9 mouse cellular contexts compared by ENCODE assay signal in the genomic region with DNA sequence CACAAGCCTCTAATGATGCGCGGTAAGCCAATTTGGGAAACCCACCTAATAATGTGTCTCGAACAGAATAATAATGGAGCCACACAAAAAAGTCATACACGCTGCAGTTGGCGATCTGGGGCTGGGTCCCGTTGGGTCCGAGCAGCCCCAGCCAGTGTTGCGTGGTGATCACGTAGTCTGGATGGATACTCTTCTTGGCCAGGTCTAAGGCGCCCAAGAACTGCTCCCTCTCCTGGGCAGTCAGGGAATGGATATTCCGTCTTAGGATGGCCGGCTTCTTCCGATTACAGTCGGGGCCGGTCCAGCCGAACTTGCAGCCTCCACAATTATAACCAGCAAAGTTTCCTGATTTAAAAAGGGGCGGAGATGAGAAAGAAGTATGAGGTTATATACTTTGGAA. TPM values are rescaled to one million over a fixed set of nuclear protein-coding genes. Genes with fewer than 3 reads are reported as not detected.
A peak's percentile ranks its signal among the peaks of the same experiment; 100 is the strongest.
DNase-seq lines count a peak whose midpoint lies in the region; ATAC-seq and TF ChIP-seq lines count a peak whose summit lies in the region.
"Had no signal": no experiment of that assay in that cellular context is flagged by ENCODE, and none has a peak within 500 bp of the region (broad histone marks: within the 10 kb centered on the region; RNA-seq: fewer than 3 reads in every experiment).

No protein-coding gene starts in this region.

- no peak overlapping the region for H3K9ac ChIP-seq in kidney, embryonic 15.5 days
- no peak overlapping the region for H3K9ac ChIP-seq in ES-Bruce4 (ENCODE audit: low read depth, poor library complexity, severe bottlenecking)
- H3K9ac ChIP-seq: limb, embryonic 13.5 days had no signal

- no peak for TF ChIP-seq EP300 in ES-Bruce4 (IDR thresholded peaks at IDR 0.05; ENCODE audit: insufficient read depth, low read depth, low read length)

- no peak for TF ChIP-seq POLR2A in ES-Bruce4 (IDR thresholded peaks at IDR 0.05; ENCODE audit: insufficient read depth, low read length)

- intact Hi-C loops in heart, postnatal 10 days (cut with DNase I) = loop anchor here (5.0 kb wide), 1 partner anchor 44 kb away; no protein-coding TSS in a partner anchor

- H3K36me3 ChIP-seq in kidney, embryonic 15.5 days = no peaks in the 10 kb centered on the region
- no peaks in the 10 kb centered on the region for H3K36me3 ChIP-seq in ES-Bruce4 (ENCODE audit: control insufficient read depth, insufficient read depth, low read length, poor library complexity, severe bottlenecking)
- H3K36me3 ChIP-seq: limb, embryonic 13.5 days had no signal

- WGBS in kidney, embryonic 15.5 days = 79% methylated on average over 17 of the region's 17 CpGs

- H3K4me2 ChIP-seq in kidney, embryonic 15.5 days = no peak overlapping the region
- H3K4me2 ChIP-seq: limb, embryonic 13.5 days had no signal

- peak; percentile 9 for DNase-seq in kidney, adult 11 months
- peak; percentile 56 for DNase-seq in adrenal gland, postnatal 14 days
- DNase-seq in heart, postnatal 10 days = peak; percentile 39 to 55
- DNase-seq in mesoderm, embryonic 11.5 days (ENCODE audit: low read depth, low spot score) = peak; percentile 54
- no peak for DNase-seq in thymus, postnatal 25 days
- DNase-seq in MN1 (ENCODE audit: low spot score) = no peak

- ATAC-seq in kidney, embryonic 15.5 days (replicated peaks; ENCODE audit: low FRiP score) = no peak

- no peaks in the 10 kb centered on the region for H3K27me3 ChIP-seq in kidney, embryonic 15.5 days
- H3K27me3 ChIP-seq in ES-Bruce4 (ENCODE audit: control insufficient read depth, insufficient read depth, low read length, poor library complexity, severe bottlenecking) = no peaks in the 10 kb centered on the region
- H3K27me3 ChIP-seq: limb, embryonic 13.5 days had no signal

- H3K4me3 ChIP-seq in kidney, embryonic 15.5 days (replicated peaks) = no peak overlapping the region
- H3K4me3 ChIP-seq in ES-Bruce4 (ENCODE audit: low read depth, low read length) = no peak overlapping the region
- H3K4me3 ChIP-seq: limb, embryonic 13.5 days had no signal

- no peaks in the 10 kb centered on the region for H3K9me3 ChIP-seq in kidney, embryonic 15.5 days (replicated peaks)
- no peaks in the 10 kb centered on the region for H3K9me3 ChIP-seq in ES-Bruce4 (replicated peaks; ENCODE audit: control insufficient read depth, insufficient read depth, low read length, poor library complexity, severe bottlenecking)
- H3K9me3 ChIP-seq: limb, embryonic 13.5 days had no signal

- TF ChIP-seq CTCF in ES-Bruce4 (IDR thresholded peaks at IDR 0.05; ENCODE audit: low read depth, low read length) = peak; percentile 44

- H3K27ac ChIP-seq in kidney, embryonic 15.5 days = no peak overlapping the region
- H3K27ac ChIP-seq in ES-Bruce4 (ENCODE audit: insufficient read depth, low read length) = no peak overlapping the region
- H3K27ac ChIP-seq: limb, embryonic 13.5 days had no signal

- no peaks in the 10 kb centered on the region for H3K4me1 ChIP-seq in kidney, embryonic 15.5 days
- no peaks in the 10 kb centered on the region for H3K4me1 ChIP-seq in ES-Bruce4 (ENCODE audit: control insufficient read depth, insufficient read depth, low read length)
- H3K4me1 ChIP-seq: limb, embryonic 13.5 days had no signal

RNA-seq across cellular contexts. Expression of a gene that starts 9.1 kb away (rescaled TPM):
- 0.95 and 1.8 TPM in 2 replicates for polyA plus RNA-seq in kidney, embryonic 15.5 days (2015; fragmentation: Nextera tagmentation; extraction: Ambion mirVana)
- polyA plus RNA-seq in ES-Bruce4 (2011; ENCODE audit: insufficient read depth, insufficient read length, low read depth, missing spikeins) = not detected in 2 replicates
- total RNA-seq in adrenal gland, postnatal 14 days (2021) = not detected in 2 replicates
- total RNA-seq in heart, postnatal 10 days (2021) = 1 to 10 TPM; 3.9 to 5.4 TPM

Comparison
In these comparisons a context has a peak if more than half of its experiments do, and no peak if none do; other contexts are left out.
1. DNase-seq: peak in kidney, adult 11 months (single experiment), adrenal gland, postnatal 14 days (single experiment), heart, postnatal 10 days (2 of 2) and mesoderm, embryonic 11.5 days (single experiment); none in thymus, postnatal 25 days (single experiment) and MN1 (single experiment).